ENCODE assay signal across 26 mouse cellular contexts in genomic region chr2:30386913-30387312, GRCm38 (mm10). TPM values are rescaled to one million over a fixed set of nuclear protein-coding genes. Genes with fewer than 3 reads are reported as not detected.
A peak's percentile ranks its signal among the peaks of the same experiment; 100 is the strongest.
DNase-seq lines count a peak whose midpoint lies in the region; ATAC-seq and TF ChIP-seq lines count a peak whose summit lies in the region.
"Had no signal": no experiment of that assay in that cellular context is flagged by ENCODE, and none has a peak within 500 bp of the region (broad histone marks: within the 10 kb centered on the region; RNA-seq: fewer than 3 reads in every experiment).

No protein-coding gene starts in this region.

- no peak for TF ChIP-seq CTCF in gastrocnemius, adult 2 months (IDR thresholded peaks at IDR 0.05)
- no peak for TF ChIP-seq CTCF in liver, adult 2 months (IDR thresholded peaks at IDR 0.05; ENCODE audit: low read depth, low read length)

- no peak overlapping the region for H3K4me3 ChIP-seq in gastrocnemius, adult 2 months
- no peak overlapping the region for H3K4me3 ChIP-seq in liver, adult 2 months (ENCODE audit: insufficient read depth, low read depth, low read length)
- H3K4me3 ChIP-seq in liver, embryonic 12.5 days = no peak overlapping the region
- H3K4me3 ChIP-seq in brown adipose tissue, adult 24 weeks (ENCODE audit: insufficient read depth, low read depth, low read length) = no peak overlapping the region
- no peak overlapping the region for H3K4me3 ChIP-seq in myocyte
- no peak overlapping the region for H3K4me3 ChIP-seq in forebrain, embryonic 15.5 days
- H3K4me3 ChIP-seq: embryonic facial prominence, embryonic 10.5 days; embryonic facial prominence, embryonic 12.5 days; forebrain, embryonic 13.5 days had no signal

- ATAC-seq in liver, embryonic 12.5 days = no peak
- no peak for ATAC-seq in forebrain, embryonic 15.5 days (replicated peaks)
- ATAC-seq: activated CD4-positive, CD25-positive, alpha-beta regulatory T cell, adult 4 months; CD4-positive, CD25-positive, alpha-beta regulatory T cell, adult 4 months; forebrain, embryonic 13.5 days; forebrain, embryonic 16.5 days; Patski had no signal

- WGBS in liver, adult 2 months = 83% methylated on average over 9 of the region's 9 CpGs
- 69% methylated on average over 9 of the region's 9 CpGs for WGBS in liver, embryonic 12.5 days (ENCODE audit: insufficient replicate concordance)
- WGBS in forebrain, embryonic 15.5 days = 85% methylated on average over 9 of the region's 9 CpGs

- H3ac ChIP-seq in myocyte (ENCODE audit: control insufficient read depth, insufficient read length) = no peak overlapping the region

- H3K27ac ChIP-seq in gastrocnemius, adult 2 months = peak overlapping the region; percentile 49; the same call in 1 of the 2 replicates
- no peak overlapping the region for H3K27ac ChIP-seq in liver, adult 2 months (replicated peaks; ENCODE audit: insufficient read depth, low read depth, low read length)
- no peak overlapping the region for H3K27ac ChIP-seq in liver, embryonic 12.5 days
- H3K27ac ChIP-seq in brown adipose tissue, adult 24 weeks (replicated peaks; ENCODE audit: low read depth, low read length) = peak overlapping the region; percentile 75
- no peak overlapping the region for H3K27ac ChIP-seq in forebrain, embryonic 15.5 days (replicated peaks)
- H3K27ac ChIP-seq: embryonic facial prominence, embryonic 10.5 days; embryonic facial prominence, embryonic 12.5 days; forebrain, embryonic 13.5 days had no signal

- DNase-seq in gastrocnemius, adult 2 months = no peak
- no peak for DNase-seq in gastrocnemius, postnatal 25 days
- peak; percentile 55 for DNase-seq in liver, adult 2 months (ENCODE audit: extremely low read depth, low read depth, low spot score)
- DNase-seq: adrenal gland, adult 8-10 months; adrenal gland, postnatal 14 days; adrenal gland, postnatal 36 days; B cell, adult 2 months; cerebellum, adult 11 months; cerebellum, adult 18-20 months; cerebellum, adult 8-10 months; cerebellum, adult 9-11 months; cerebellum, postnatal 14 days; cerebellum, postnatal 36 days had no signal

- no peak overlapping the region for H3K9ac ChIP-seq in liver, adult 2 months (ENCODE audit: low read depth, low read length)
- no peak overlapping the region for H3K9ac ChIP-seq in liver, embryonic 12.5 days
- no peak overlapping the region for H3K9ac ChIP-seq in forebrain, embryonic 15.5 days (replicated peaks)
- H3K9ac ChIP-seq: embryonic facial prominence, embryonic 12.5 days; forebrain, embryonic 13.5 days had no signal

- no peaks in the 10 kb centered on the region for H3K79me2 ChIP-seq in liver, adult 2 months (ENCODE audit: control insufficient read depth, insufficient read depth, low read length)
- H3K79me2 ChIP-seq in myocyte (ENCODE audit: control insufficient read depth, insufficient read depth) = no peaks in the 10 kb centered on the region

- H3K4me2 ChIP-seq in liver, embryonic 12.5 days = no peak overlapping the region
- H3K4me2 ChIP-seq in myocyte (ENCODE audit: low read depth) = no peak overlapping the region
- H3K4me2 ChIP-seq in forebrain, embryonic 15.5 days (replicated peaks) = no peak overlapping the region
- H3K4me2 ChIP-seq: embryonic facial prominence, embryonic 12.5 days; forebrain, embryonic 13.5 days had no signal

- intact Hi-C loops in gastrocnemius, adult 2 months (cut with DNase I) = no loop called here

- TF ChIP-seq POLR2A in liver, adult 2 months (IDR thresholded peaks at IDR 0.05; ENCODE audit: extremely low read depth, insufficient read depth, low read length) = no peak
- no peak for TF ChIP-seq POLR2A in myocyte (IDR thresholded peaks at IDR 0.05; ENCODE audit: insufficient read length, low read depth)

- H3K4me1 ChIP-seq in liver, adult 2 months (ENCODE audit: control insufficient read depth, insufficient read depth, low read length) = no peaks in the 10 kb centered on the region
- peaks cover 33% of the 10 kb centered on the region for H3K4me1 ChIP-seq in liver, embryonic 12.5 days
- peaks cover 7% of the 10 kb centered on the region for H3K4me1 ChIP-seq in brown adipose tissue, adult 24 weeks (ENCODE audit: control insufficient read depth, insufficient read depth, insufficient read length, low read length)
- peaks cover 7% of the 10 kb centered on the region for H3K4me1 ChIP-seq in forebrain, embryonic 15.5 days

- H3K27me3 ChIP-seq in liver, adult 2 months (ENCODE audit: control insufficient read depth, insufficient read depth, low read length) = no peaks in the 10 kb centered on the region
- H3K27me3 ChIP-seq in liver, embryonic 12.5 days (replicated peaks) = no peaks in the 10 kb centered on the region
- H3K27me3 ChIP-seq in myocyte (ENCODE audit: control insufficient read depth, insufficient read depth, insufficient read length) = no peaks in the 10 kb centered on the region
- no peaks in the 10 kb centered on the region for H3K27me3 ChIP-seq in forebrain, embryonic 15.5 days
- H3K27me3 ChIP-seq: CH12.LX; embryonic facial prominence, embryonic 12.5 days; forebrain, embryonic 13.5 days; Patski had no signal

- no peaks in the 10 kb centered on the region for H3K9me3 ChIP-seq in liver, embryonic 12.5 days (replicated peaks)
- no peaks in the 10 kb centered on the region for H3K9me3 ChIP-seq in forebrain, embryonic 15.5 days
- H3K9me3 ChIP-seq: embryonic facial prominence, embryonic 10.5 days; embryonic facial prominence, embryonic 12.5 days; forebrain, embryonic 13.5 days; G1E had no signal

- peaks cover 13% of the 10 kb centered on the region for H3K36me3 ChIP-seq in liver, adult 2 months (ENCODE audit: control insufficient read depth, insufficient read depth, low read length)
- H3K36me3 ChIP-seq in liver, embryonic 12.5 days = peaks cover 42% of the 10 kb centered on the region
- H3K36me3 ChIP-seq in myocyte (ENCODE audit: control insufficient read depth, insufficient read depth) = no peaks in the 10 kb centered on the region
- peaks cover 23% of the 10 kb centered on the region for H3K36me3 ChIP-seq in forebrain, embryonic 15.5 days

TF ChIP-seq in myocyte, 11 proteins besides CTCF, POLR2A, EP300 and RAD21:
- no peak for TF ChIP-seq TCF12 (IDR thresholded peaks at IDR 0.05; ENCODE audit: insufficient read depth, poor library complexity, severe bottlenecking)
- peak; percentile 70 for TF ChIP-seq POLR2AphosphoS2 (IDR thresholded peaks at IDR 0.05; ENCODE audit: insufficient read length, low read depth)
- TF ChIP-seq REST (IDR thresholded peaks at IDR 0.05; ENCODE audit: insufficient read depth, insufficient read length) = no peak
- TF ChIP-seq USF1 (IDR thresholded peaks at IDR 0.05; ENCODE audit: low read depth) = no peak

RNA-seq across cellular contexts. Expression of gene Dolpp1, which starts 5.1 kb away (rescaled TPM):
- total RNA-seq in gastrocnemius, adult 2 months (2021) = 1 to 10 TPM; 5.3 to 6.1 TPM
- total RNA-seq in gastrocnemius, postnatal 25 days (2021) = 1 to 10 TPM; 5.2 to 6.8 TPM
- 8.9 and 11.2 TPM in 2 replicates for total RNA-seq in liver, adult 2 months (2014; rRNA removed)
- 44.8 and 47.3 TPM in 2 replicates for polyA plus RNA-seq in liver, adult 2 months (2012; rRNA removed)
- polyA plus RNA-seq in liver, embryonic 12.5 days (2016; fragmentation: Nextera tagmentation; extraction: Ambion mirVana) = 23.5 and 24.3 TPM in 2 replicates
- polyA plus RNA-seq in brown adipose tissue, adult 24 weeks (2012; ENCODE audit: insufficient read depth, insufficient read length, missing spikeins) = 10.4 and 13.8 TPM in 2 replicates
- 15.7 TPM for polyA plus RNA-seq in myocyte (2012; fragmentation: generic; extraction: Trizol)
- 60.0 and 60.3 TPM in 2 replicates for polyA plus RNA-seq in forebrain, embryonic 15.5 days (2015; fragmentation: Nextera tagmentation; extraction: Ambion mirVana)

RNA-seq across cellular contexts. Expression of gene Miga2, which starts 22.9 kb away (rescaled TPM):
- 10 to 100 TPM; 15.5 to 39.0 TPM for total RNA-seq in gastrocnemius, adult 2 months (2021)
- 10 to 100 TPM; 22.8 to 23.8 TPM for total RNA-seq in gastrocnemius, postnatal 25 days (2021)
- total RNA-seq in liver, adult 2 months (2014; rRNA removed) = 30.7 and 37.2 TPM in 2 replicates
- 46.5 and 52.2 TPM in 2 replicates for polyA plus RNA-seq in liver, adult 2 months (2012; rRNA removed)
- polyA plus RNA-seq in liver, embryonic 12.5 days (2016; fragmentation: Nextera tagmentation; extraction: Ambion mirVana) = 12.7 and 13.6 TPM in 2 replicates
- polyA plus RNA-seq in brown adipose tissue, adult 24 weeks (2012; ENCODE audit: insufficient read depth, insufficient read length, missing spikeins) = 77.1 and 78.5 TPM in 2 replicates
- 13.6 TPM for polyA plus RNA-seq in myocyte (2012; fragmentation: generic; extraction: Trizol)
- 27.2 and 27.6 TPM in 2 replicates for polyA plus RNA-seq in forebrain, embryonic 15.5 days (2015; fragmentation: Nextera tagmentation; extraction: Ambion mirVana)

RNA-seq across cellular contexts. Expression of gene Sh3glb2, which starts 27.8 kb away (rescaled TPM):
- total RNA-seq in gastrocnemius, adult 2 months (2021) = 10 to 100 TPM; 12.7 to 18.8 TPM
- 10 to 100 TPM; 16.2 to 21.2 TPM for total RNA-seq in gastrocnemius, postnatal 25 days (2021)
- 23.3 and 23.5 TPM in 2 replicates for total RNA-seq in liver, adult 2 months (2014; rRNA removed)
- 50.0 and 62.0 TPM in 2 replicates for polyA plus RNA-seq in liver, adult 2 months (2012; rRNA removed)
- 30.3 and 33.7 TPM in 2 replicates for polyA plus RNA-seq in liver, embryonic 12.5 days (2016; fragmentation: Nextera tagmentation; extraction: Ambion mirVana)
- 66.4 and 76.9 TPM in 2 replicates for polyA plus RNA-seq in brown adipose tissue, adult 24 weeks (2012; ENCODE audit: insufficient read depth, insufficient read length, missing spikeins)
- polyA plus RNA-seq in myocyte (2012; fragmentation: generic; extraction: Trizol) = 73.7 TPM
- polyA plus RNA-seq in forebrain, embryonic 15.5 days (2015; fragmentation: Nextera tagmentation; extraction: Ambion mirVana) = 160 and 165 TPM in 2 replicates

RNA-seq across cellular contexts. Expression of gene Crat, which starts 28.7 kb away (rescaled TPM):
- total RNA-seq in gastrocnemius, adult 2 months (2021) = 100 to 1,000 TPM; 362 to 422 TPM
- 100 to 1,000 TPM; 315 to 363 TPM for total RNA-seq in gastrocnemius, postnatal 25 days (2021)
- 9.2 and 24.3 TPM in 2 replicates for total RNA-seq in liver, adult 2 months (2014; rRNA removed)
- polyA plus RNA-seq in liver, adult 2 months (2012; rRNA removed) = 65.2 and 92.6 TPM in 2 replicates
- 26.0 and 28.6 TPM in 2 replicates for polyA plus RNA-seq in liver, embryonic 12.5 days (2016; fragmentation: Nextera tagmentation; extraction: Ambion mirVana)
- 378 and 560 TPM in 2 replicates for polyA plus RNA-seq in brown adipose tissue, adult 24 weeks (2012; ENCODE audit: insufficient read depth, insufficient read length, missing spikeins)
- polyA plus RNA-seq in myocyte (2012; fragmentation: generic; extraction: Trizol) = 42.2 TPM
- polyA plus RNA-seq in forebrain, embryonic 15.5 days (2015; fragmentation: Nextera tagmentation; extraction: Ambion mirVana) = 20.5 and 22.6 TPM in 2 replicates

RNA-seq across cellular contexts. Expression of gene Ptpa, which starts 28.9 kb away (rescaled TPM):
- total RNA-seq in gastrocnemius, adult 2 months (2021) = 10 to 100 TPM; 48.9 to 86.1 TPM
- total RNA-seq in gastrocnemius, postnatal 25 days (2021) = 10 to 100 TPM; 67.1 to 68.5 TPM
- total RNA-seq in liver, adult 2 months (2014; rRNA removed) = 18.3 and 25.1 TPM in 2 replicates
- 48.9 and 54.3 TPM in 2 replicates for polyA plus RNA-seq in liver, adult 2 months (2012; rRNA removed)
- polyA plus RNA-seq in liver, embryonic 12.5 days (2016; fragmentation: Nextera tagmentation; extraction: Ambion mirVana) = 168 and 173 TPM in 2 replicates
- polyA plus RNA-seq in brown adipose tissue, adult 24 weeks (2012; ENCODE audit: insufficient read depth, insufficient read length, missing spikeins) = 83.8 and 94.3 TPM in 2 replicates
- 151 TPM for polyA plus RNA-seq in myocyte (2012; fragmentation: generic; extraction: Trizol)
- 146 and 152 TPM in 2 replicates for polyA plus RNA-seq in forebrain, embryonic 15.5 days (2015; fragmentation: Nextera tagmentation; extraction: Ambion mirVana)

Comparison
In these comparisons a context has a peak if more than half of its experiments do, and no peak if none do; other contexts are left out.
1. H3K27ac ChIP-seq: peak in gastrocnemius, adult 2 months (single experiment) and brown adipose tissue, adult 24 weeks (single experiment); none in liver, adult 2 months (single experiment), liver, embryonic 12.5 days (single experiment) and forebrain, embryonic 15.5 days (single experiment).